Mouse (Mus musculus) forebrain, embryonic 15.5 days (tissue): ENCODE measurements around the gene Csrnp3. TPM values are rescaled to one million over a fixed set of nuclear protein-coding genes. Genes with fewer than 3 reads are reported as not detected.
A peak's percentile ranks its signal among the peaks of the same experiment; 100 is the strongest.

Source experiments
- ATAC-seq: fragments of 200-750 bp; cut with Nextera tagmentation; replicated peaks from 2 replicates; pipeline ENCODE4 v1.8.0; 2017; ENCODE audit warnings: mild to moderate bottlenecking, moderate TSS enrichment, moderate library complexity
- H3K27ac ChIP-seq: fragments of 300-500 bp; sonication (generic); replicated peaks from 2 replicates; pipeline ENCODE4 v1.5.1; 2015; ENCODE audit warnings: mild to moderate bottlenecking, inconsistent platforms
- H3K27me3 ChIP-seq: fragments of 300-500 bp; sonication (generic); 2 replicates; pipeline ENCODE4 v1.6.1; 2015; ENCODE audit warnings: inconsistent platforms
- H3K36me3 ChIP-seq: fragments of 300-500 bp; sonication (generic); 2 replicates; pipeline ENCODE4 v1.6.1; 2015; ENCODE audit warnings: mild to moderate bottlenecking, inconsistent platforms
- H3K4me1 ChIP-seq: fragments of 300-500 bp; sonication (generic); 2 replicates; pipeline ENCODE4 v1.6.1; 2015; ENCODE audit warnings: inconsistent platforms
- H3K4me2 ChIP-seq: fragments of 300-500 bp; sonication (generic); replicated peaks from 2 replicates; pipeline ENCODE4 v1.6.1; 2015; ENCODE audit warnings: mild to moderate bottlenecking, inconsistent platforms
- H3K4me3 ChIP-seq: fragments of 300-500 bp; sonication (generic); 2 replicates; pipeline ENCODE4 v1.5.1; 2015; ENCODE audit warnings: mild to moderate bottlenecking, inconsistent platforms
- H3K9ac ChIP-seq: fragments of 300-500 bp; sonication (generic); replicated peaks from 2 replicates; pipeline ENCODE4 v1.6.1; 2015; ENCODE audit warnings: mild to moderate bottlenecking, inconsistent platforms
- H3K9me3 ChIP-seq: fragments of 300-500 bp; sonication (generic); 2 replicates; pipeline ENCODE4 v1.6.1; 2016; ENCODE audit warnings: inconsistent platforms
- WGBS: fragments of 180-500 bp; shearing (Covaris S2); methylation state at CpG from one replicate; pipeline ENCODE4 v1.1.7; 2015; ENCODE audit warnings: mixed read lengths; 5-methylcytosine and 5-hydroxymethylcytosine counted together
- polyA plus RNA-seq: library from polyadenylated mRNA; unstranded; fragments of >200 nt; fragmentation: Nextera tagmentation; extraction: Ambion mirVana; gene quantifications from 2 replicates; pipeline ENCODE4 v1.2.1, GENCODE M21; 2015

Gene Csrnp3
- polyA plus RNA-seq, 1 experiment from 2014 or later = 60.5 TPM

DNA sequence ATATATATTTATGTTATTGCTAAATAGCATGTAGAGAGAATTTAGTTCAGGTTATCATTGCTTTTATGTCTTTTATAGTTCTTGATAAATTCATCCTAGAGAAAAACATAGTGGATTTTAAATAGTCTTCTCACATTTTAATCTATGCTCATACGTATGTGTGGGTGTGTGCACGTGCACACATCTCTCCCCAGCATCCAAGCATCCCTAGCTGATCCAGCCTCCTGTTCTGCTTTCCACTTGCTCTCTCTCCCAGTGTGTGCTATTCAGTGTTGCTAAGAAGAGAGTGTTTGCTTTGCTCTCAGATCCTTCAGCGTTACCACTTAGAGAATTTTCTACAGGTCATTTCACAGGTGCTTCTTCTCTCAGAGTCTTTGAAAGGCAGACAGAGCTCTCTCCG, 123.2 kb downstream of the Csrnp3 start:
- no peaks in the 10 kb centered on the region for H3K27me3 ChIP-seq
- peak overlapping the region; percentile 45 for H3K27ac ChIP-seq
- H3K9me3 ChIP-seq = no peaks in the 10 kb centered on the region
- no peak overlapping the region for H3K9ac ChIP-seq
- 0 out of 2 replicates have a peak, but pooled peaks have one; percentile 57 for ATAC-seq
- H3K4me1 ChIP-seq = peaks cover 6% of the 10 kb centered on the region; the same call in 1 of the 2 replicates
- no peak overlapping the region for H3K4me3 ChIP-seq
- 64% methylated on average over 4 of the region's 4 CpGs for WGBS
- no peak overlapping the region for H3K4me2 ChIP-seq
- H3K36me3 ChIP-seq = peaks cover 2% of the 10 kb centered on the region; the same call in 1 of the 2 replicates

DNA sequence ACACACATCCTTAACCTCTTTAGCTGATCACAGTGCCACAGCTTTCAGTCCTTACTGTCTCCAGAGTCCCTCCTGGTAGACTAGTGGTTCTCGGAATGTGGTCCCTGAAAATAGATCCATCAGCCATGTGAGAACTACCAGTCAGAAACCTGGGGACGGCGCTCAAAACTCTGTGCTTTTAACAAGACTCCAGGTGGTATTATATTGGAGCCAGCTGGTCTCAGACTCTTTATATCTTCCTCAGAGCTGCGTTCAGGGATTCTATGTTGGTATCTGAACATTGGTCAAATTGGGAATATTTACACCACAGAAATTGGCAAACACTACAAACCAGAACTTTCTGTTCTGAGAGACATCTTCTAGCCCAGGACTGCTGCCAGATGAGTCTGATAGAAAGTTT, 128.3 kb downstream of the Csrnp3 start:
- Histone ChIP-seq H3K27me3 (no peaks in the 10 kb centered on the region), H3K9me3 (no peaks in the 10 kb centered on the region), H3K4me1 (peaks cover 1% of the 10 kb centered on the region; the same call in 1 of the 2 replicates), H3K9ac (no peak overlapping the region), H3K4me3 (no peak overlapping the region), H3K36me3 (peaks cover 2% of the 10 kb centered on the region; the same call in 1 of the 2 replicates), H3K4me2 (no peak overlapping the region), H3K27ac (no peak overlapping the region)
- no peak for ATAC-seq
- WGBS = 90% methylated on average over 4 of the region's 4 CpGs

DNA sequence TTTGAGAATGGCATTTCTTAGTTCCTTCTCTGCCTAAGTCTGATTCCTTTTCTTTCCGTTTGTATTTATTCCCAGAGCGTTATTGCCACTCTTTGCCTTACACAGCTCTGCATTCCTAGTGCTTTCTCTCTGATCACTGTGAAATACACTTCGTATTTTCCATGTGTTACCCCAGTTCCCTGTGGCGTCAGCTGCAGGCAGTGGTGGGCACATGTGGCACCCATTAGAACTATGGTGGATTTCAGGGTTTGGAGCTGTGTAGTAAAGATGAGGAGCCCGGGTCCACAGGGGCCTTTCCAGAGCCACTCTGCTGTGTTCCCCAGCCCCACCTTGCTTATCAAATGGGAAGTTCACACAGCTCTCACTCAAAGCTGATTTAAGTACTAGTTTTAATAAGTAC, 129.8 kb downstream of the Csrnp3 start:
- Histone ChIP-seq H3K27ac (no peak overlapping the region), H3K9ac (no peak overlapping the region), H3K27me3 (no peaks in the 10 kb centered on the region), H3K9me3 (no peaks in the 10 kb centered on the region), H3K4me1 (peaks cover 13% of the 10 kb centered on the region), H3K4me3 (no peak overlapping the region), H3K36me3 (peaks cover 2% of the 10 kb centered on the region; the same call in 1 of the 2 replicates), H3K4me2 (no peak overlapping the region)
- no peak for ATAC-seq
- WGBS = 63% methylated on average over 5 of the region's 5 CpGs

DNA sequence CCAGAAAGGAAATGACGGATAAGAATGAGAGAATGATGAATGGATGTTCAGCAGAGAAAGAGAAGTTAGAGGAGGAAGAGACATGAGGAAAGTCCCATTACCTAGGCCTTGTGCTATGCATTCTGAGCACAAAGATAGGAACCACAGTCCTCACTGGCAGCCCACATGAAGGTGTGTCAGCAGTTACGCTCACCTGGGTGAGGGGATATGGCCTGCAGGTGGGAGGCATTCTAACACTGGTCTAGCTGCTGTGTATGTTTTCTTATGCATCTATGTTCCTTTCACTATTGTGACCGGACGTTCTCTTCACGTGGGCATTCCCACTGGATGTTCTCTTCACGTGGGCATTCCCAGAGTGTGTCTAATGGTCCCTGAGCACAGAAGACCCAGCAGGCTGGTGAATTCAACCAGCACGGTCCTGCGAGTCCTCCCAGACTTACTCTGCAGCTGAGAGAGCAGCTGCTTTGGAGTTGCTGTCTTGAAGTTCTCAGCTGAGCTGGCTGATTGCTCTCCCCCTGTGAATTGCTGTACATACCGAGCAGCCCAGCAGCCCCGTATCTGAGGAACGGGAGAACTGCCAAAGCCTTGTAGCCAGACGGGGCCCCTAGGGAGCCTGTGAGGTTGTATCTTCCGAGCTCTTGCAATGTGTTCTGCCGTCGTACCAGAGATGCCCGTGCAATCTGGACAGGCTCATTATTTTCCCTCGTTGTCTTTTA, 133.9 kb downstream of the Csrnp3 start:
- no peaks in the 10 kb centered on the region for H3K36me3 ChIP-seq
- H3K4me1 ChIP-seq = peaks cover 22% of the 10 kb centered on the region
- 39% methylated on average over 17 of the region's 17 CpGs for WGBS
- H3K4me2 ChIP-seq = 0 out of 2 replicates have a peak overlapping the region, but pooled peaks have one; percentile 21
- ATAC-seq = peak; percentile 87
- H3K4me3 ChIP-seq = no peak overlapping the region
- H3K9me3 ChIP-seq = no peaks in the 10 kb centered on the region
- no peak overlapping the region for H3K9ac ChIP-seq
- no peaks in the 10 kb centered on the region for H3K27me3 ChIP-seq
- H3K27ac ChIP-seq = peak overlapping the region; percentile 59

DNA sequence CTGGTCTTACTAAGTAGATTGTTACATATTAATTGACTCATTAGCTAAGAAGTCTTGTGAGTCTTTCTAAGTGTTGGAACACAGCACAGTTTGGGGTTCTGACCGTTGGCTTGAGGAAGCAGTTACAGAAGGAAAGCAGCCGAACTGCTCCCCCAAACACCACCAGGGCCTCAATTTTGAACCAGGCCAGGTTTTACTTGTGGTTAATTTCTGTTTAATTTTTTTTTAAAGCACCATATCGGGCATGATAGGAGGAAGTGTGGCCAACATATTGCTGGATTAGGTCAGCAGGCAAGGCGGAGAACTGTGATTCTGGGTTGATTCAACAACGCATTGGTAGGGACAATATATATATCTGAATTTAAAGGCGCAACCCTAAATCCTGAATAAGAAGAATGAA, 135.9 kb downstream of the Csrnp3 start:
- 89% methylated on average over 6 of the region's 6 CpGs for WGBS
- no peaks in the 10 kb centered on the region for H3K27me3 ChIP-seq
- H3K9me3 ChIP-seq = no peaks in the 10 kb centered on the region
- peaks cover 22% of the 10 kb centered on the region for H3K4me1 ChIP-seq
- no peaks in the 10 kb centered on the region for H3K36me3 ChIP-seq
- no peak overlapping the region for H3K4me2 ChIP-seq
- no peak for ATAC-seq
- H3K27ac ChIP-seq = no peak overlapping the region
- H3K9ac ChIP-seq = no peak overlapping the region
- H3K4me3 ChIP-seq = no peak overlapping the region

DNA sequence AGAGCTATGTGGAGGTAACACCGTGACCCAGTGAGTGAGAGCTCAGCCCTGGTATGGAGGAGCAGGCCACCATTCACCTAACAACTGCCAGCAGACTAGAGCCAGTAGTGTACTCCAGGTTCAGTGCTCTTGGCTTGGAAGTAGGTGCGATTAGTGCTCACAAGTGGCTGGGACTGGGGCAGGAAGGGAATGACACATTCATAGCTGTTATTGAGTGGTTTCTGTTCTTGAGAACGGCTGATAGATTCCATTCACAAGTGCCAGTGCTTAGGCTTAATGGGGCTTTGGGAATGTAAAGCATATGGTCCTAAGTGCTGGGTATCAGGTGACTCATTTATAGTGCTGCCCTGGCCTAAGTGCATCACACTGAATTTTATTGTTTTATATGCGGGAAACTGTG, 136.4 kb downstream of the Csrnp3 start:
- no peak overlapping the region for H3K4me2 ChIP-seq
- peak; percentile 38; the same call in 1 of the 2 replicates for ATAC-seq
- H3K36me3 ChIP-seq = no peaks in the 10 kb centered on the region
- no peak overlapping the region for H3K9ac ChIP-seq
- no peaks in the 10 kb centered on the region for H3K27me3 ChIP-seq
- WGBS = 44% methylated on average over 4 of the region's 4 CpGs
- H3K4me3 ChIP-seq = no peak overlapping the region
- peaks cover 24% of the 10 kb centered on the region for H3K4me1 ChIP-seq
- H3K9me3 ChIP-seq = no peaks in the 10 kb centered on the region
- peak overlapping the region; percentile 39; the same call in 1 of the 2 replicates for H3K27ac ChIP-seq

DNA sequence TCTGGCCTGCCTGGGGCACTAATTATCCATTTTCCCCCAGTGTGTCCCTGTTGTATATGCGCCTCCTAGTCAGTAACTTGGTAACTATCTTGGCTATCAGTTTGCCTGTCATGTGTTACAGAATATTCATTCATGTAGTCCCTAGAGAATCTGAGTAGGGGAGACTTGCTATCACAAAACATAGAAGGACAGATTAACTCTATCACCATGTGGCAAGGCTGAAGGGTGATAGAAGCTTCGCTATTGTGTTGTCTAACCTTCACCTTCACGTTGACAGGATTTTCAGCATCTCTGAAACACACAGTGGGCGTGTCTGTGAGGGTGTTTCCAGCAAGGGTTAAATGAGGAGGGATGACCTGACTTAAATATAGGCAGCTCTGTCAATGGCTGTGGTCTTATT, 140.1 kb downstream of the Csrnp3 start:
- ATAC-seq = no peak
- no peak overlapping the region for H3K27ac ChIP-seq

DNA sequence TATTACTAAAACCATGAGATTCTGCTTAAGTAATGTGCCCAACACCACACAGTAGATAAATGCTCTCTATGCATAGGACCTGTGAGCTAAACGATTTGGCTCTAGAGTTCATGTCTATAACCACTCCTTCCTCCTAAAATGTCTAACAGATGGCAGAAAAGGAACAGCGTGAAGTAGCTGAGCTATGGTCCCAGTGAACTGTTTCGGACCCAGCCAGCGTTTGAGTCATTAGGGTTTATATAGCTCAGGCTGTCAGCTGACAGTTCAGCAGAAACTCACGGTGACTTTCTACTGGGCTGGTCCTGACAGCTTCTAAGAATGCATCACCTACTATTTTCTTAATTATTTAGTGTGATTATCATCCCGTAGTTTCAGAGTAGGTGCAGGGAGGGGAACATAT, 141.5 kb downstream of the Csrnp3 start:
- 0 out of 2 replicates have a peak, but pooled peaks have one; percentile 27 for ATAC-seq

More for the DNA sequence above, 140.1 kb downstream of the Csrnp3 start:
- Histone ChIP-seq H3K9ac (no peak overlapping the region), H3K27me3 (no peaks in the 10 kb centered on the region), H3K9me3 (no peaks in the 10 kb centered on the region), H3K4me3 (no peak overlapping the region), H3K36me3 (no peaks in the 10 kb centered on the region), H3K4me1 (peaks cover 13% of the 10 kb centered on the region), H3K4me2 (no peak overlapping the region)
- 81% methylated on average over 4 of the region's 4 CpGs for WGBS

DNA sequence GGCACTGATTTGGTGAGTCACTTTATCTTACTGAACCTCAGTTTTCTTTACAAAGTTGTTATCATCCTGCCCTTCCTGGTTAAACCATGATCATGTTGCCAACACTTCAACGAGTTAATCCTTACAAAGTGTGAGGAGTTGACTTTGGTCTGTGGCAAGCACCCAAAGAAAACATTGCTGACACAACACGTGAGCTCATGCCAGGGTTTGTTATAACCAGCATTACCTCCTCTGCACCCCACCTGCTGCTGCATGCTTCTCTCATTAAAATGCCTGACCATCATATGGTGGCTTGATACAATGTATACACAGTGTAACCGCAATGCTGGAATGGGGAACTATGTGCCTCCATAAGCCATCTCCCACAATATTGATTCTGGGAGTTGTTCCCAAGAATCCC, 142.0 kb downstream of the Csrnp3 start:
- ATAC-seq = no peak
- H3K4me1 ChIP-seq = peaks cover 12% of the 10 kb centered on the region
- H3K4me2 ChIP-seq = no peak overlapping the region
- H3K27me3 ChIP-seq = no peaks in the 10 kb centered on the region
- H3K9ac ChIP-seq = no peak overlapping the region
- 63% methylated on average over 3 of the region's 3 CpGs for WGBS
- no peaks in the 10 kb centered on the region for H3K9me3 ChIP-seq
- no peak overlapping the region for H3K27ac ChIP-seq
- H3K4me3 ChIP-seq = no peak overlapping the region
- no peaks in the 10 kb centered on the region for H3K36me3 ChIP-seq

More for the DNA sequence above, 141.5 kb downstream of the Csrnp3 start:
- 65% methylated on average over 6 of the region's 6 CpGs for WGBS
- no peak overlapping the region for H3K4me3 ChIP-seq
- H3K9ac ChIP-seq = no peak overlapping the region
- H3K27ac ChIP-seq = no peak overlapping the region
- H3K27me3 ChIP-seq = no peaks in the 10 kb centered on the region
- H3K9me3 ChIP-seq = no peaks in the 10 kb centered on the region
- no peaks in the 10 kb centered on the region for H3K36me3 ChIP-seq
- no peak overlapping the region for H3K4me2 ChIP-seq
- H3K4me1 ChIP-seq = peaks cover 10% of the 10 kb centered on the region

DNA sequence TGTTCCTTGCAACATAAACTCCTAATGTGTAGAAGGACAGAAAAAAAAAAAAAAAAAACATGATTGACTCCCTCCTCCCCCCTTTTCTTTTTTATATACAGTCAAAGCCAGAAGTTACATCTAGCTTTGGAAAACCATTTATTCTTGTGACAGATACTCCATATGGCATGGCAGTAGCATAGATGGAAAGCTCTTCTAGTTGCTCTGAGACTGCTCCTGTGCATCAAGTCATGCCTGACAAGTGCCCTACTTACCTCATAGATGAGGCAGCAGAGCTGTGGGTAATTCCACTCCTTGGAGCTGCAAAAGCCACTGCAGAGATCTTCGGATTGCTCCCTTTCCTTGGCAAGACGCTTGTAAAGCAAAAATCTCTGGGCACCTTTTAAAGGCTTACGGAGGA, 143.2 kb downstream of the Csrnp3 start:
- Histone ChIP-seq H3K4me1 (peaks cover 24% of the 10 kb centered on the region), H3K9me3 (no peaks in the 10 kb centered on the region), H3K9ac (no peak overlapping the region), H3K27ac (0 out of 2 replicates have a peak overlapping the region, but pooled peaks have one; percentile 24), H3K27me3 (no peaks in the 10 kb centered on the region), H3K4me2 (no peak overlapping the region), H3K4me3 (no peak overlapping the region), H3K36me3 (no peaks in the 10 kb centered on the region)
- no peak for ATAC-seq
- 72% methylated on average over 3 of the region's 3 CpGs for WGBS

DNA sequence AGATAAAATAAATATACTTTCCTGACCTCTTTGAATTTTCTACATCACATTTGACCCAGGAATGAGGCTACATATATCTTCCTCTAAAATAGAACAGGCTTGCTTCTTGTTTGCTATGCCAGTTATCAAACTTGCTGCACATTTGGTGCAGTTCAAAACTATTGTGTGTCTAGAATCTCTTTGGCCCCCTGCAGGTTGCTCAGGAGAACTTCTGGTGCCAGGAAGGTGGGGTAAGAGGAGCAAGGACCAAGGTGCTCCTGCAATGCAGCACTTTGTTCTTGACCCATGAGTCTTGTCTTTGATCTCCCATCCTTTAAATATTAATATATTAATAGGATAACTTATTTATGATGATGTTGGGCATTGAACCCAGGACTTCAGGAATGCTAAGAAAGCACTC, 144.5 kb downstream of the Csrnp3 start:
- Histone ChIP-seq H3K9ac (no peak overlapping the region), H3K36me3 (no peaks in the 10 kb centered on the region), H3K4me2 (no peak overlapping the region), H3K4me1 (peaks cover 36% of the 10 kb centered on the region), H3K27ac (no peak overlapping the region), H3K9me3 (no peaks in the 10 kb centered on the region), H3K4me3 (no peak overlapping the region), H3K27me3 (no peaks in the 10 kb centered on the region)
- no peak for ATAC-seq

DNA sequence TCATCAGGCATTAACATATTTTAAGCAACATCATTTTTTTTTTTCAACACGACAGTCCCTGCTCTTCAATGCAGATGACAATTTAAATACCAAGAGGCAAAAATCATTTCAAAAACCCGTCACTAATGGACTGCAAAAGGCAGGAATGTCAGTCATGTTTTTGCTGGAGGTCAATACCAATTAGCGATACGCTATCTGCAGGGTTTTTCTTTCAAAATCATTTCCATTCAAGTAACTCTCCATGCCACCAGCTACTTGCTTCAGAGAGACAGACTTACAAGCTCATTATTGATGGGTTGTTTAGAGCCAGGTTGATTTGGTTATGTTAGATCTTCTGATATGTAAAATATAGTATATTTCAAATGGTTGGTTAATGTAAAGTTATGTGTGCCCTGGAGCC, 145.2 kb downstream of the Csrnp3 start:
- no peak for ATAC-seq
- no peaks in the 10 kb centered on the region for H3K36me3 ChIP-seq
- WGBS = 34% methylated on average over 4 of the region's 4 CpGs
- H3K27me3 ChIP-seq = no peaks in the 10 kb centered on the region
- no peak overlapping the region for H3K27ac ChIP-seq
- H3K9me3 ChIP-seq = no peaks in the 10 kb centered on the region
- peaks cover 42% of the 10 kb centered on the region for H3K4me1 ChIP-seq
- H3K4me3 ChIP-seq = no peak overlapping the region
- H3K9ac ChIP-seq = no peak overlapping the region
- no peak overlapping the region for H3K4me2 ChIP-seq

DNA sequence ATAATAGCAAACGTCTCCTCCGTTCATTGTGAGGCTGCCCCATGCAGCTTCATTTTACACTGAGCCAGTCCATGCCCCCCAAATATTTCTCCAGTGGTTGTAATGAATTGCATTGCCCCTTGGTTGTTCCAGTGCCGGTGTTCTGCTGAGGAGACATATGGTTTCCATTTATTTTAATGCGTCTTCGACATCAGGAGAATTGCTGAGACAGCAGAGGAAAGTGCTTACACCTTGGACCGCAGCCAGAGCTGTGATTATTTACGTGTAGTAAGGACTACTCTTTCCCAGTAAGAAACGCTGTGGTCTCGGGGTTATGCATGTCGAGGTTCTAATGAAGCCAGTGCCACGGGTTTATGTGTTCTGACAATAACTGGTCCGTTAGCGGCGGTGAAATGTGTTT, 147.8 kb downstream of the Csrnp3 start:
- ATAC-seq = no peak
- H3K4me2 ChIP-seq = peak overlapping the region; percentile 9
- no peaks in the 10 kb centered on the region for H3K9me3 ChIP-seq
- 11% methylated on average over 14 of the region's 14 CpGs for WGBS
- no peaks in the 10 kb centered on the region for H3K36me3 ChIP-seq
- H3K27me3 ChIP-seq = no peaks in the 10 kb centered on the region
- peak overlapping the region; percentile 75 for H3K27ac ChIP-seq
- peaks cover 42% of the 10 kb centered on the region for H3K4me1 ChIP-seq
- 0 out of 2 replicates have a peak overlapping the region, but pooled peaks have one; percentile 11 for H3K9ac ChIP-seq
- no peak overlapping the region for H3K4me3 ChIP-seq
